Mouse (Mus musculus): ENCODE measurements at regions not wholly inside any gene's neighbourhood (a gene's known extent, or its start where the extent isn't known, plus 50 kb on each side); places are given as distances from the start of the nearest gene placed in this dataset.

GRCm38 (mm10) chr14:99783646-99784045 is 485.2 kb downstream of the Klf5 start:
- no peak overlapping the region for H3K27ac ChIP-seq (ENCODE audit: low read depth, low read length)
- WGBS = 85% methylated on average over 1 of the region's 1 CpGs

DNA sequence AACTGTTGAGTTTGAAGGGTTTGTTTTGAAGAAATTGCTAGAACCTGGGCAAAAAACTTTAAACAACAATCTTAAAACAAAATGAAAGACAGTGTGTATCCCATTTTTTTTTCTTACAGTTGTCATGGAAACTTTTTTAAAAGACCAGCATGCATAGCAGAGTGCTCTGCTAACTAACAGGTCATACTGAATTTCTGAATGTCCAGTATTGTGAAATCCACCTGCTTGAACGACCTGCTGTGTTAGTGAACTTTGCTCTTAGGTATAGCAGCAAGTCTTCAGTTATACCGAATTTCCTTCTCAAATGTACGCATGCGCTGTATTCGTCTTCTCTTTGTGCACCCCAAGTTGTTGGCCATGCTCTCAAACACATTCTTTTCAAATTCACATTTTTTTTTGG is 486.6 kb downstream of the Klf5 start:
- Histone ChIP-seq H3K27ac (ENCODE audit: low read depth, low read length) (no peak overlapping the region), H3K9me3 (ENCODE audit: control insufficient read depth, low read length) (no peaks in the 10 kb centered on the region), H3K4me3 (ENCODE audit: low read depth, low read length) (no peak overlapping the region), H3K36me3 (ENCODE audit: control insufficient read depth, insufficient read depth, low read length) (no peaks in the 10 kb centered on the region), H3K27me3 (ENCODE audit: control insufficient read depth, insufficient read depth, low read length) (no peaks in the 10 kb centered on the region), H3K4me2 (no peak overlapping the region), H3K9ac (ENCODE audit: low read length) (no peak overlapping the region), H3K4me1 (ENCODE audit: control insufficient read depth, insufficient read depth, low read length) (no peaks in the 10 kb centered on the region)
- 89% methylated on average over 5 of the region's 5 CpGs for WGBS
- ATAC-seq (ENCODE audit: low FRiP score) (no peak), DNase-seq (ENCODE audit: low spot score, missing footprints) (no peak)

More at GRCm38 (mm10) chr14:99783646-99784045, 485.2 kb downstream of the Klf5 start:
- Histone ChIP-seq H3K4me1 (ENCODE audit: control insufficient read depth, insufficient read depth, low read length) (no peaks in the 10 kb centered on the region), H3K4me2 (no peak overlapping the region), H3K36me3 (ENCODE audit: control insufficient read depth, insufficient read depth, low read length) (no peaks in the 10 kb centered on the region), H3K9me3 (ENCODE audit: control insufficient read depth, low read length) (no peaks in the 10 kb centered on the region), H3K27me3 (ENCODE audit: control insufficient read depth, insufficient read depth, low read length) (no peaks in the 10 kb centered on the region), H3K9ac (ENCODE audit: low read length) (no peak overlapping the region), H3K4me3 (ENCODE audit: low read depth, low read length) (no peak overlapping the region)
- DNase-seq (ENCODE audit: low spot score, missing footprints) = no peak
- no peak for ATAC-seq (ENCODE audit: low FRiP score)

DNA sequence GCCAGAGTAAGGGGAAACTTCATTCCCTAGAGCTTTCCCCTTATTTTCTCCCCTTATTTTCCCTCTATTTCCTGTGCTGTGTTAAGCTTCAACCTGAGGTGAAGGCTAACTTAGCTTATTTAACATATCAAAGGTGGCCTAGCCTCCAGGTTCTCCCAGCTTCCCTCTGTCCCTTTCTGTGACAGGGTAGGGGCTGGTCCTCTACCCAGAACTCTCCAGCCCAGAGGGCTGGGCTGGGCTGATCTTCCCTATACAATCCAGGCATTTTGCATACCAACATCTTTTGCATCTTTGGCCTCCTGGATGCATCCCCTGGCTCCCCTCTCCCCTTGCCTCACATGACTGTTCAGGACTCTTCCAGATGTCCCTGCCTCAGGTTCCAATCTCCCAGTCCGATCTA is 487.9 kb downstream of the Klf5 start:
- Histone ChIP-seq H3K9me3 (ENCODE audit: control insufficient read depth, low read length) (no peaks in the 10 kb centered on the region), H3K9ac (ENCODE audit: low read length) (no peak overlapping the region), H3K4me2 (no peak overlapping the region), H3K36me3 (ENCODE audit: control insufficient read depth, insufficient read depth, low read length) (no peaks in the 10 kb centered on the region), H3K27ac (ENCODE audit: low read depth, low read length) (no peak overlapping the region), H3K4me1 (ENCODE audit: control insufficient read depth, insufficient read depth, low read length) (no peaks in the 10 kb centered on the region), H3K27me3 (ENCODE audit: control insufficient read depth, insufficient read depth, low read length) (no peaks in the 10 kb centered on the region), H3K4me3 (ENCODE audit: low read depth, low read length) (no peak overlapping the region)
- WGBS = 87% methylated on average over 1 of the region's 1 CpGs
- no peak for DNase-seq (ENCODE audit: low spot score, missing footprints)
- no peak for ATAC-seq (ENCODE audit: low FRiP score)

GRCm38 (mm10) chr14:99788185-99788584 is 489.7 kb downstream of the Klf5 start:
- Histone ChIP-seq H3K9me3 (ENCODE audit: control insufficient read depth, low read length) (no peaks in the 10 kb centered on the region), H3K9ac (ENCODE audit: low read length) (no peak overlapping the region), H3K27ac (ENCODE audit: low read depth, low read length) (no peak overlapping the region), H3K4me3 (ENCODE audit: low read depth, low read length) (no peak overlapping the region), H3K4me1 (ENCODE audit: control insufficient read depth, insufficient read depth, low read length) (no peaks in the 10 kb centered on the region), H3K4me2 (no peak overlapping the region), H3K27me3 (ENCODE audit: control insufficient read depth, insufficient read depth, low read length) (no peaks in the 10 kb centered on the region), H3K36me3 (ENCODE audit: control insufficient read depth, insufficient read depth, low read length) (no peaks in the 10 kb centered on the region)
- ATAC-seq (ENCODE audit: low FRiP score) = no peak
- no peak for DNase-seq (ENCODE audit: low spot score, missing footprints)
- WGBS = 85% methylated on average over 3 of the region's 3 CpGs

DNA sequence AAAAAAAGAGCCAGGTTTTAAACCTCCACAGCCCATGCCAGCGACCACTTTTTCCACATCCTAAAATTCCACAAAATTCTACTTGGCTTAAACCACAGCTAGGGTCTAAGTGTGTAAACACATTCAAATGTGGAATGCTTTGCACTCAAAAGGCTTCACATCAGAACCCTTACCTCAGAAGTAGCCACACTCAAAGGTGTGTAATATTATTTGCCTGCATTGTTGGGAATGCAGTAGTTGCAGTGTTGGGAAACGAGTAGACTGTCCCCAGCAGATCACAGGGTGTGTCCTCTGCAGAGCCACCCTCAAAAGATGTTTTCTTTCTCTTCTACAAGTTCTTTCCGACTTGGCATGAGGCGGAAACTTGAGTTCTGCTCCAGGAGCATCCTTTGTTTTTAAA is 488.2 kb downstream of the Klf12 start:
- no peak overlapping the region for H3K4me3 ChIP-seq (ENCODE audit: low read depth, low read length)

DNA sequence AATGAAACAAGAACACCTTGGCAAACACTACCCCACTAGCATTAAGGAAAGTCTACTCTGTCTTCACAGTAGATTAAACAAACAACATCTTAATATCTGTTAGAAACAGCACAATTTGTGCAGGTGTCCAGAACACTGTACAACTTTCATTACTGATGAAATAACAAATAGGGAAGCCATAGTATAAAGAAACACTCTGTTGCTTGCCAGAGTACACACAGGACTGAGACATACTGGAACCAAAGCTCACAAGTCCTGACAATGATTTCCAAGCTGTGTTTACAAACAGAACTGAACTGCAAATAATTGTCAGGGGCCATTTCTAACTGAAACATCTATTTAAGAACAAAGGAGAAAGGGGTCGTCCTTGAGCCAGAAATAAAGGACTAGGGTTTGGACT is 478.4 kb downstream of the Klf12 start:
- 68% methylated on average over 1 of the region's 1 CpGs for WGBS
- no peak overlapping the region for H3K9ac ChIP-seq (ENCODE audit: low read length)
- no peaks in the 10 kb centered on the region for H3K27me3 ChIP-seq (ENCODE audit: control insufficient read depth, insufficient read depth, low read length)
- no peaks in the 10 kb centered on the region for H3K36me3 ChIP-seq (ENCODE audit: control insufficient read depth, insufficient read depth, low read length)
- H3K4me1 ChIP-seq (ENCODE audit: control insufficient read depth, insufficient read depth, low read length) = no peaks in the 10 kb centered on the region
- H3K27ac ChIP-seq (ENCODE audit: low read depth, low read length) = no peak overlapping the region
- no peak for ATAC-seq (ENCODE audit: low FRiP score)
- no peak overlapping the region for H3K4me2 ChIP-seq
- H3K4me3 ChIP-seq (ENCODE audit: low read depth, low read length) = no peak overlapping the region
- no peak for DNase-seq (ENCODE audit: low spot score, missing footprints)
- no peaks in the 10 kb centered on the region for H3K9me3 ChIP-seq (ENCODE audit: control insufficient read depth, low read length)

More for the DNA sequence above, 488.2 kb downstream of the Klf12 start:
- no peak overlapping the region for H3K27ac ChIP-seq (ENCODE audit: low read depth, low read length)
- H3K9ac ChIP-seq (ENCODE audit: low read length) = no peak overlapping the region
- H3K9me3 ChIP-seq (ENCODE audit: control insufficient read depth, low read length) = no peaks in the 10 kb centered on the region
- no peaks in the 10 kb centered on the region for H3K4me1 ChIP-seq (ENCODE audit: control insufficient read depth, insufficient read depth, low read length)
- WGBS = 72% methylated on average over 4 of the region's 4 CpGs
- H3K4me2 ChIP-seq = no peak overlapping the region
- DNase-seq (ENCODE audit: low spot score, missing footprints) = no peak
- H3K27me3 ChIP-seq (ENCODE audit: control insufficient read depth, insufficient read depth, low read length) = no peaks in the 10 kb centered on the region
- no peaks in the 10 kb centered on the region for H3K36me3 ChIP-seq (ENCODE audit: control insufficient read depth, insufficient read depth, low read length)
- no peak for ATAC-seq (ENCODE audit: low FRiP score)

DNA sequence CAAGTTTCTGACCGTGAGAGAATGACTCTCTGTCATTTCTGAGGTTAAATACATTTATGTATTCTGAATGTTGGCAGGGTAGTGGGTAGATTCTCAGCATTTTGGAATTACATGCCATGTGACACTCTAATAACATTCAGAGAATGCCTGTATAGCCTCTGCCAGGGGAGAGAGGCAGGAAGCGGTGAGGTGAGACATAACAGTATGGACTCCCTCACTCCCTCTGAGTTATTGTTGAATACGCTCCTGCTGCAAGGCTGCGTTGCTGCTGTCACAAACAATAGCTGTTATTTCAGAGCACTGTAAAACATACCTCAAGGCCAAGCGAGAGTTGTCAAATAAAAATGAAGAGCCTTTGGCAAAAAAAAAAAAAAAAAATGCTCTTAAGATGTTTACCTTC is 477.9 kb downstream of the Klf12 start:
- no peaks in the 10 kb centered on the region for H3K27me3 ChIP-seq (ENCODE audit: control insufficient read depth, insufficient read depth, low read length)
- no peak overlapping the region for H3K4me2 ChIP-seq
- no peaks in the 10 kb centered on the region for H3K9me3 ChIP-seq (ENCODE audit: control insufficient read depth, low read length)
- H3K27ac ChIP-seq (ENCODE audit: low read depth, low read length) = no peak overlapping the region
- no peaks in the 10 kb centered on the region for H3K4me1 ChIP-seq (ENCODE audit: control insufficient read depth, insufficient read depth, low read length)
- 87% methylated on average over 5 of the region's 5 CpGs for WGBS
- H3K9ac ChIP-seq (ENCODE audit: low read length) = no peak overlapping the region
- no peak for DNase-seq (ENCODE audit: low spot score, missing footprints)
- no peak for ATAC-seq (ENCODE audit: low FRiP score)
- no peak overlapping the region for H3K4me3 ChIP-seq (ENCODE audit: low read depth, low read length)
- no peaks in the 10 kb centered on the region for H3K36me3 ChIP-seq (ENCODE audit: control insufficient read depth, insufficient read depth, low read length)

DNA sequence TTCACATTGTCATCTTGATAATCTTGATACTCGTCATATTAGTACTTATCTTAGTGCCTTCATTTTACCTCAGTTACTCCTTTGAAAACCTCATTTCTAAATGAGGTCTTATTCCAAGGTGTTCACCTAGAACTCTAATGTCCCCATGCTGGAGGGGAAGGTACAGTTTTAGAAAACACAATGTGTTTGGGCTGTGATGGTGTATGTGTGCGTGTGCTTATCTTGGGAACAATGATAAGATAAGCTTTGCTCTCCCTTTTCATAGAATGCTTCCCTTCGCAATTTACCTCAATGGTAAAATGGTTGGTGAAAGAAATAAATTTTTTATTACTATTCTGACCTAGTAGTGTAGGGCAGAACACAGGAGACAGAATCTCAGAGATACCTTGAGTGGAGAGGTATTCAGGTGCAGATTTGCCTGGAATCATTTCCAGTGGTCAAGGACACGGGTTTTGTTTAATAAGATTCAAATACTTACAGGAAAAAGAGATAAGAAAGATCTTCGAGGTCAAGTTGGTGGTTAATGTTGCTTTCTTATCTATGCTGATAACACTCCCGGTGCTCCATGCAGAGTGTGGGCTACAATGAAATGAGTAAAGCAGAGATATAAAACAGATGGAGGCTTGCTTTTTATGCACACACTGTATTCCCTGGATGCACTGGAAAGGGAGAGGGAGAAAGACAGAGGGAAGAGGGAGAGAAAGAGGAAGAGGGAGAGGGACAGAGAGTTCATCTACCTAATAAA is 471.6 kb downstream of the Klf12 start:
- Histone ChIP-seq H3K36me3 (ENCODE audit: control insufficient read depth, insufficient read depth, low read length) (no peaks in the 10 kb centered on the region), H3K27ac (ENCODE audit: low read depth, low read length) (no peak overlapping the region), H3K4me1 (ENCODE audit: control insufficient read depth, insufficient read depth, low read length) (no peaks in the 10 kb centered on the region), H3K9me3 (ENCODE audit: control insufficient read depth, low read length) (no peaks in the 10 kb centered on the region), H3K9ac (ENCODE audit: low read length) (no peak overlapping the region), H3K4me3 (ENCODE audit: low read depth, low read length) (no peak overlapping the region), H3K4me2 (no peak overlapping the region), H3K27me3 (ENCODE audit: control insufficient read depth, insufficient read depth, low read length) (no peaks in the 10 kb centered on the region)
- no peak for DNase-seq (ENCODE audit: low spot score, missing footprints)
- no peak for ATAC-seq (ENCODE audit: low FRiP score)
- 88% methylated on average over 6 of the region's 6 CpGs for WGBS

All from midbrain, embryonic 11.5 days (tissue).